Mouse (Mus musculus): ENCODE measurements around the gene Gm42878. TPM values are rescaled to one million over a fixed set of nuclear protein-coding genes. Genes with fewer than 3 reads are reported as not detected.
"Not testable (repeated sequence)": the region's sequence is repeated elsewhere in the genome, so short reads cannot be mapped to it uniquely, and the experiment has no call there.

Gene Gm42878
- total RNA-seq, 2 experiments from 2014 or later = not detected

- peak; percentile 98 for DNase-seq
- TF ChIP-seq CTCF (IDR thresholded peaks at IDR 0.05) = no peak
- intact Hi-C loops (cut with DNase I) = loop anchor here (5.0 kb wide), 1 partner anchor 56 kb away; no protein-coding TSS in a partner anchor
Observed at GRCm38 (mm10) chr5:121545793-121546529, 679 bp upstream of the Gm42878 start, which contains the start of gene Mapkapk5. TSS of gene Mapkapk5 (minus strand) at chr5:121545905.

DNA sequence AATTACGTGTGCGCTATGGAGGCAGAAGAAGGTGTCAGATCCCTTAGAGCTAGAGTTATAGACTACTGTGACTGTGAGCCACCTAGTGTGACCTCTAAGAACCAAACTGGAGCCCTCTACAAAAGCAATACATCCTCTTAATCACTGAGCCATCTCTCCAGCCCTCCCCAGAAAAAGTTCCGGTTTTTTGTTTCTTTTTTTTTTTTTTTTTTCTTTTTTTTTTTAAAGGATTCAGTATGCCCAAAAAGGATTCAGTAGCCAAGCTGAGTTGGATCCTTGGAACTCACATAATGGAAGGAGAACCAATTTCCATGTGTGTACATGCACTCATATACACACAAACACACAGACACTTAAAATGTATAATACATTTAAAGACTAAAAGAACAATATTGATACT lies 1.9 kb downstream of the Gm42878 start:
- no peak for DNase-seq
- TF ChIP-seq CTCF (IDR thresholded peaks at IDR 0.05) = no peak
- Histone ChIP-seq H3K27ac (no peak overlapping the region), H3K4me3 (no peak overlapping the region)
- intact Hi-C loops (cut with DNase I) = no loop called here

More at GRCm38 (mm10) chr5:121545793-121546529, 679 bp upstream of the Gm42878 start, which contains the start of gene Mapkapk5:
- Histone ChIP-seq H3K27ac (peak within 1 kb of the TSS; percentile 99), H3K4me3 (peak within 1 kb of the TSS; percentile 99)

DNA sequence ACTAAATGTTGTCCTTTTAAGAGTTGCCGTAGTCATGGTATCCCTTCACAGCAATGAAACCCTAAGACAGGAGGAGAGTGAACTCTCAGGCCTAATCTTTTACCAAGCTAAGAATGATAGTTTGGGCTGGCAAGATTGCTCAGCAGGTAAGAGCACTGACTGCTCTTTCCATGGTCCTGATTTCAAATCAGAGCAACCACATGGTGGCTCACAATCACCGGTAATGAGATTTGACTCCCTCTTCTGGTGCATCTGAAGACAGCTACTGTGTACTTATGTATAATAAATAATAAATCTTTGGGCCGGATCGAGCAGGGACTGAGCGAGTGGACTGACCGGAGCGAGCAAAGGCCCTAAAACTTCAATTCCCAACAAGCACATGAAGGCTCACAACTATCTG lies 4.0 kb downstream of the Gm42878 start:
- H3K4me3 ChIP-seq = no peak overlapping the region
- no peak overlapping the region for H3K27ac ChIP-seq
- no peak for DNase-seq
- intact Hi-C loops (cut with DNase I) = no loop called here
- TF ChIP-seq CTCF (IDR thresholded peaks at IDR 0.05) = 0 out of 2 replicates have a peak, but pooled peaks have one; percentile 1

DNA sequence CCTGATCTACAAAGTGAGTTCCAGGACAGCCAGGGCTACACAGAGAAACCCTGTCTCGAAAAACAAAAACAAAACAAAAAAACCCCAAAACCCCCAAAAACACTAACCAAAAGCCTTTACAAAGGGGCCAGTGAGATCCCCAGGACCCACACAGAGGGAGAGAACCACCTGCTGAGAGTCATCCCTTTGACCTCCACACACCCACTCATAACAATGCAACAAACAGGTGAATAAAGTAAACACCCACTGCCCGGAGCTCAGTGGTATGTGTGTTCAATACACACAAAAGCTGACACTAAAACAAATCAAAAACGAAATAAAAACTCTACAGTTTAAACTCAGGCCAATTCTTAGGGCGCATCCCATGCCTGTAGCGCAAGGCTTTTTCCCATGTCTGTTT lies 5.2 kb downstream of the Gm42878 start:
- intact Hi-C loops (cut with DNase I) = no loop called here
- DNase-seq = no peak
- no peak for TF ChIP-seq CTCF (IDR thresholded peaks at IDR 0.05)

GRCm38 (mm10) chr5:121537588-121537987 lies 7.7 kb downstream of the Gm42878 start:
- TF ChIP-seq CTCF (IDR thresholded peaks at IDR 0.05) = no peak
- H3K27ac ChIP-seq = no peak overlapping the region
- no peak for DNase-seq
- intact Hi-C loops (cut with DNase I) = no loop called here
- H3K4me3 ChIP-seq = no peak overlapping the region

More for the DNA sequence above, 5.2 kb downstream of the Gm42878 start:
- Histone ChIP-seq H3K4me3 (no peak overlapping the region), H3K27ac (no peak overlapping the region)

GRCm38 (mm10) chr5:121536921-121537555 lies 8.2 kb downstream of the Gm42878 start:
- Histone ChIP-seq H3K27ac (no peak overlapping the region), H3K4me3 (no peak overlapping the region)
- no peak for TF ChIP-seq CTCF (IDR thresholded peaks at IDR 0.05)
- intact Hi-C loops (cut with DNase I) = no loop called here
- no peak for DNase-seq

DNA sequence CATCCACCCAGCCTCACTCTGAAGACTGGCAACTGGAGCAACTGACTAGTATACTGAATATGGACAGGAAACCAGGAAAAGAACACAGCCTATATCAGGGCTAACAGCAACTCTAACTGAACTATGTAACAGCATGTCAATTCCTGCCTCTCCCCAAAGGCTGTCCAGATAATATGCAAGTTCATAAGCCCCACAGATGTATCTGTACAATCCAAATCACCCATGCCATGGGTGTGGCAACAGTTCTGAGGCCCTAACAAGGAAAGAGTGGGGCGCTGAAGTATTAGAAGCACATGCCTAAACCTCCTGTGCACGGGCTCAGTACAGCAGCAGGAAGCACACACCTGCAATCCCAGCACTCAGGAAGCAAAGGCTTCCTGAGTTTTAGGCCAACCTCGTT lies 10.2 kb downstream of the Gm42878 start:
- Histone ChIP-seq H3K4me3 (no peak overlapping the region), H3K27ac (no peak overlapping the region)
- intact Hi-C loops (cut with DNase I) = no loop called here
- TF ChIP-seq CTCF (IDR thresholded peaks at IDR 0.05) = no peak
- DNase-seq = no peak

GRCm38 (mm10) chr5:121534521-121534920 lies 10.8 kb downstream of the Gm42878 start:
- no peak for DNase-seq
- H3K27ac ChIP-seq = no peak overlapping the region
- TF ChIP-seq CTCF (IDR thresholded peaks at IDR 0.05) = peak; percentile 39; the same call in 1 of the 2 replicates
- no peak overlapping the region for H3K4me3 ChIP-seq
- intact Hi-C loops (cut with DNase I) = no loop called here

GRCm38 (mm10) chr5:121526961-121527360 lies 18.3 kb downstream of the Gm42878 start:
- intact Hi-C loops (cut with DNase I) = no loop called here
- DNase-seq = peak; percentile 43

DNA sequence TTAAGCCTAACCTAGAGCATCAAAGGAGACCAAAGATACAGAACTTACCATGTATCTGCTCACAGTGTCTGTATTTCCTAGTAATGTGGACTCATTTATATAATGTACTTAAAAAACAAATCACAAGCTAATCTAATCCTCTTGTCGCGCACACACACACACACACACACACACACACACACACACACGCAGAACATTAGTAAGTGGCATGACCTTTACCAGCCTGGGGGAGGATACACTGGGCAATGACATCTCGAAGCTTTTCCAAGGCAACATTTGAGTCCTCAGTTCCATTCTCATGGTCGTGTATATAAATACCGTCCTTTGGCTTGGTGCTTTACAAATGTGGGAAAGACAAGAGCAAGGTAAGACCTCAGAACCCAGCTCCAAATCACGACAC lies 18.8 kb downstream of the Gm42878 start:
- TF ChIP-seq CTCF (IDR thresholded peaks at IDR 0.05) = no peak
- H3K4me3 ChIP-seq = no peak overlapping the region
- intact Hi-C loops (cut with DNase I) = no loop called here
- peak overlapping the region; percentile 79 for H3K27ac ChIP-seq
- DNase-seq = no peak

More at GRCm38 (mm10) chr5:121526961-121527360, 18.3 kb downstream of the Gm42878 start:
- H3K27ac ChIP-seq = peak overlapping the region; percentile 79
- TF ChIP-seq CTCF (IDR thresholded peaks at IDR 0.05) = no peak
- peak overlapping the region; percentile 4; the same call in 1 of the 2 replicates for H3K4me3 ChIP-seq

GRCm38 (mm10) chr5:121525774-121526450 lies 19.4 kb downstream of the Gm42878 start:
- H3K27ac ChIP-seq = peak overlapping the region; percentile 48; the same call in 1 of the 2 replicates
- no peak for TF ChIP-seq CTCF (IDR thresholded peaks at IDR 0.05)
- no peak overlapping the region for H3K4me3 ChIP-seq
- intact Hi-C loops (cut with DNase I) = no loop called here
- DNase-seq = no peak

DNA sequence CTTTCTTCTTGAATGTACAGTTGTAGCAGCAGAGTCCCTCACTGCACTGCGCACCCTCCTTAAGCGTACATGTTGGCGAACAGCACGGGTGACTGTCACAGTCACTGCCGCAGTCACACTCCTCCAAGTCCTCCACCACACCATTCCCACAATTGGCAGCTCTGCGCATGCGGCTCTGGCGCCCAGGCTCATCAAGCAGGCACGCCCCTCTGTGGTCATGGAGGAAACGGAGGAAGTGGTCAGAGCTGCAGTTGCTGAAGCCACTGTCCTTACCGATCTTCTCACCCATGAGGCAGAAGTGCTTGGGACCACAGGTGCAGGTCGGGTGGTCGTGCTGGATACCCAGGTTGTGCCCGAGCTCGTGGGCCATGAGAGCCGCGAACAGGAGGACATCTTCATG lies 25.5 kb downstream of the Gm42878 start:
- H3K4me3 ChIP-seq; intact Hi-C loops (cut with DNase I); DNase-seq: not testable (repeated sequence)

GRCm38 (mm10) chr5:121518983-121519382 lies 26.3 kb downstream of the Gm42878 start:
- intact Hi-C loops (cut with DNase I) = no loop called here
- TF ChIP-seq CTCF (IDR thresholded peaks at IDR 0.05) = no peak
- no peak overlapping the region for H3K4me3 ChIP-seq
- DNase-seq = no peak
- H3K27ac ChIP-seq = no peak overlapping the region

More for the DNA sequence above, 25.5 kb downstream of the Gm42878 start:
- H3K27ac ChIP-seq = not testable (repeated sequence)
